Mouse (Mus musculus) stomach, postnatal 0 days (tissue): ENCODE measurements around the gene Slc16a10. TPM values are rescaled to one million over a fixed set of nuclear protein-coding genes. Genes with fewer than 3 reads are reported as not detected.

Source experiments
- ATAC-seq: fragments of 200-750 bp; cut with Nextera tagmentation; 2 replicates; pipeline ENCODE4 v1.8.0; 2017; ENCODE audit not compliant: low FRiP score, low TSS enrichment
- DNase-seq: peaks from one replicate; pipeline ENCODE4 v3.0.0-alpha.2; 2016; ENCODE audit warnings: low spot score
- H3K27ac ChIP-seq: fragments of 300-500 bp; sonication (generic); replicated peaks from 2 replicates; pipeline ENCODE4 v1.5.1; 2014; ENCODE audit warnings: mild to moderate bottlenecking, control low read depth
- H3K27me3 ChIP-seq: fragments of 300-500 bp; sonication (generic); 2 replicates; pipeline ENCODE4 v1.6.1; 2014; ENCODE audit warnings: low read length; ENCODE audit not compliant: control insufficient read depth, insufficient read depth
- H3K36me3 ChIP-seq: fragments of 300-500 bp; sonication (generic); 2 replicates; pipeline ENCODE4 v1.6.1; 2014; ENCODE audit warnings: low read length, mixed read lengths; ENCODE audit not compliant: control insufficient read depth, insufficient read depth
- H3K4me1 ChIP-seq: fragments of 300-500 bp; sonication (generic); replicated peaks from 2 replicates; pipeline ENCODE4 v1.6.1; 2014; ENCODE audit warnings: antibody characterized with exemption; ENCODE audit not compliant: control insufficient read depth, insufficient read depth
- H3K4me2 ChIP-seq: fragments of 300-500 bp; sonication (generic); replicated peaks from 2 replicates; pipeline ENCODE4 v1.6.1; 2014; ENCODE audit warnings: low read depth, mild to moderate bottlenecking, control low read depth, moderate library complexity
- H3K4me3 ChIP-seq: fragments of 300-500 bp; sonication (generic); 2 replicates; pipeline ENCODE4 v1.5.1; 2014; ENCODE audit warnings: low read depth, low read length, control low read depth
- H3K9ac ChIP-seq: fragments of 300-500 bp; sonication (generic); 2 replicates; pipeline ENCODE4 v1.6.1; 2014; ENCODE audit warnings: mild to moderate bottlenecking, low read length, control low read depth, mixed read lengths
- H3K9me3 ChIP-seq: fragments of 300-500 bp; sonication (generic); 2 replicates; pipeline ENCODE4 v1.6.1; 2016; ENCODE audit warnings: low read length; ENCODE audit not compliant: control insufficient read depth
- CTCF ChIP-seq: IDR thresholded peaks from 2 replicates; pipeline ENCODE4 v1.5.1; 2016; ENCODE audit warnings: antibody characterized with exemption, low read depth, mild to moderate bottlenecking, moderate library complexity
- EP300 ChIP-seq: optimal IDR thresholded peaks from 2 replicates; pipeline ENCODE3; 2016; ENCODE audit warnings: antibody characterized with exemption
- WGBS: fragments of 180-500 bp; shearing (Covaris S2); extraction: QIAGEN DNeasy Blood & Tissue Kit; methylation state at CpG from one replicate; pipeline ENCODE4 v1.1.7; 2014; 5-methylcytosine and 5-hydroxymethylcytosine counted together
- polyA plus RNA-seq: library from polyadenylated mRNA; unstranded; fragments of >200 nt; fragmentation: Nextera tagmentation; extraction: Ambion mirVana; gene quantifications from 2 replicates; pipeline ENCODE4 v1.2.1, GENCODE M21; 2015

The Slc16a10 gene
- polyA plus RNA-seq, 1 experiment from 2014 or later, result 2.6 TPM

DNA sequence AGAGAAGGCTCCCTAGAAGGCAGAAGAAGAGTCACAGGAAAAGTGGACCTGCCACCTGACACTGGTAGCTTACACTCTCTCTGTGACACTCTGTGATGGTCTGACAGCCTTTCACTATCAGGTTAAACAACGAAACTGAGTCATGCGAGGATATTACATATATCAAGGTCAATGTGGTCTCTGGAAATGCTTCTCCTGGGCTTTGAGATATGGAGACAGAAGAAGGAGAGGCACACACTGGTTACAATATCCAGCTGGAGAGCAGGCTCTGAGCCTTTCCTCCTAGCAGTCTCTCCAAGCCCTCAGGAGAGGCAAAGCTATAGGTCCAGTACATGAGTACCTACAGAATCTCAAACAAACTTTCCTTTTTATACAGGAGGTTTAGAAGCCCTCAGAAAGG is 62.8 kb downstream of the Slc16a10 start:
- no peak overlapping the region for H3K9ac ChIP-seq
- no peaks in the 10 kb centered on the region for H3K36me3 ChIP-seq
- no peak overlapping the region for H3K4me2 ChIP-seq
- H3K27me3 ChIP-seq, result no peaks in the 10 kb centered on the region; the same call in 1 of the 2 replicates
- no peaks in the 10 kb centered on the region for H3K9me3 ChIP-seq
- no peak overlapping the region for H3K4me3 ChIP-seq
- DNase-seq (no peak), ATAC-seq (no peak)
- no peak overlapping the region for H3K27ac ChIP-seq
- H3K4me1 ChIP-seq, result 0 out of 2 replicates have a peak, but pooled peaks cover 3% of the 10 kb centered on the region
- TF ChIP-seq EP300, result no peak
- no peak for TF ChIP-seq CTCF
- 67% methylated on average over 2 of the region's 2 CpGs for WGBS

DNA sequence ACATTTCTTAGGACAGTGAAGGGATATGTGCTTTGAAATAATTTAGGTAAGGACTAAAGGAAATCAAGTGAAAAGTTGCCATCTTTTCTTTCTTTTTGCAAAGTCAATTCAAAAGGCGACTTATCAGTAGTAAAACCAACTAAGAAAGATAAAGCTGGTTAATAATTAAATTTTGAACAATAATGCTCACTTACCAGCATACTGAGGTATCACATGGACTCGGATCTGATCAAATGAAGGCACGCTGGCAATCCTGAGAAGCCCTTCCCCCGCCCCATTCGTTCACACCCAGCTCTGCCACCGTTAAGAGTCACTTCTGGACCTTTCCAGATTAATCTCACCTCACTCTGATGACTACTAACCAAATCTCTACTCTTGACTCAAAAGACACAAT is 64.1 kb downstream of the Slc16a10 start:
- Histone ChIP-seq H3K4me1 (no peaks in the 10 kb centered on the region), H3K9ac (no peak overlapping the region), H3K36me3 (no peaks in the 10 kb centered on the region), H3K4me2 (no peak overlapping the region), H3K27me3 (no peaks in the 10 kb centered on the region; the same call in 1 of the 2 replicates), H3K9me3 (no peaks in the 10 kb centered on the region), H3K27ac (no peak overlapping the region), H3K4me3 (no peak overlapping the region)
- 47% methylated on average over 6 of the region's 6 CpGs for WGBS
- peak; percentile 84 for ATAC-seq
- no peak for TF ChIP-seq CTCF
- no peak for TF ChIP-seq EP300
- peak; percentile 45 for DNase-seq

DNA sequence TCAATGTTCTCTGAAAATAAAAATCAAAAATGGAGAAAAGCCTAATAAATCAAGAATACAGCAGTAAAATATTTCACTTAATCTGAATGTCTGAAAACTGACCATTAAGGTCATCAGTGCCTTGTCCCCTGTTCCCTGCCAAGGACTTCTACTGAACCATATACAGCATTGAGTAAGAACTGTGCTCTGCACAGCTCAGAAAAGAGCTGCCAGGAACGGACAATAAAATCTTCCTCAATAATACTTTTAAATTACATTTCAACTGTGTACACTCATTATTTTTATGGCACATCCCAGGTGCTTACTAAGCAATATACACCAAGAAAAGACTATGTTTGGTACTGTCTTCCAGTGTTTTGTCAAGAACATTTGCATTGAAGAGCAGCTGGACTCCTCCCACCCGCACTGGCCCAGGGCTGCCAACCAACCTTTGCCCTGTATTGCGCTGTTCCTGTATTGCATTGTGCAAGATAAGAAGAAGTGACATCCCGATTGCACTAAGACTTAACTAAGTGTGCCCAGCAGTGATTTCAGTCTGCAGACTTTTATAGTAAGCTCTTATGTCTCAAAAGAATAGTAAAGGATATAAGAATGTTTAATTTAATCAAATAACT is 64.6 kb downstream of the Slc16a10 start:
- Histone ChIP-seq H3K9ac (no peak overlapping the region), H3K4me2 (no peak overlapping the region), H3K36me3 (no peaks in the 10 kb centered on the region), H3K27ac (no peak overlapping the region), H3K4me1 (no peaks in the 10 kb centered on the region), H3K4me3 (no peak overlapping the region), H3K27me3 (no peaks in the 10 kb centered on the region; the same call in 1 of the 2 replicates), H3K9me3 (no peaks in the 10 kb centered on the region)
- ATAC-seq (peak; percentile 83), DNase-seq (peak; percentile 64)
- WGBS, result 60% methylated on average over 4 of the region's 4 CpGs
- TF ChIP-seq CTCF, result no peak
- no peak for TF ChIP-seq EP300

DNA sequence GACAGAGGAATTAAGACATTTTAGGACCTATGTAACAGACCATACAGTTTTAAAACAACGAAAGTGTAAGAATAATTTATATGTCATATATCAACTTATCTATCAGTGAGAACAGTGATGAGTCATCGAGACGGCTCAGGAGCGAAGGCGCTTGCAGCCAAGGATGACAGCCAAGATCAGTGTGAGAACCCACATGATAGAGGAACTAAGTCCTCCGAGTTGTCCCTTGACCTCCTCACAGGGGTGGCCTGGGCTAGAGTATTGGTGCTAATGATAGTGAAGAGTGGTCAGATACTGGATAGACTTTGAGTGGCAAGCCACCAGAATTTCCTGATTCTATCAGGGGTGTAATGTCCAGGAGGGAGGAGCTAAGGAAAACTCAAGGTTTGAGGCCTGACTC is 68.5 kb downstream of the Slc16a10 start:
- Histone ChIP-seq H3K9ac (no peak overlapping the region), H3K36me3 (no peaks in the 10 kb centered on the region), H3K27ac (no peak overlapping the region), H3K9me3 (no peaks in the 10 kb centered on the region), H3K27me3 (no peaks in the 10 kb centered on the region), H3K4me3 (no peak overlapping the region), H3K4me2 (no peak overlapping the region), H3K4me1 (no peaks in the 10 kb centered on the region)
- TF ChIP-seq EP300 (no peak), CTCF (no peak)
- ATAC-seq (no peak; the same call in 1 of the 2 replicates), DNase-seq (no peak)
- WGBS, result 40% methylated on average over 6 of the region's 6 CpGs

DNA sequence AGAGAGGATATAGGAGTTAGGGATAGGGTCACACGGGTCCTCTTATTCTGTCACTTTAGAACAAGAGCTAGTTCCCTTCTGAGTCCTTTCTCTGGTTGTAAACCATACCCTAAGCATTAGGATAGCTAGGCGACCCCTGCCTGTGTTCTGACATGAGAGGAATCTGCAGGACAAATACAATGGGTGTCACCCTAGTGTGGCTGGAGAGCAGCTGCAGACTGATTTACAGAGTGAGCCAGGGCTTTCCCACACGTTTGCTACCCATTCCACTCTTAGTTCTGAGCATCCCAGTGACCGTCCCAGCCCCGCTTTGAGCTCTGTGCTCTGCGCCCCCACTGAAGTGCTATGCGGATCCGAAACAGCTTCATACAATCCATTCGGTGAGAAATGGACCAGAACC is 71.4 kb downstream of the Slc16a10 start:
- 82% methylated on average over 9 of the region's 9 CpGs for WGBS
- H3K27ac ChIP-seq, result no peak overlapping the region

DNA sequence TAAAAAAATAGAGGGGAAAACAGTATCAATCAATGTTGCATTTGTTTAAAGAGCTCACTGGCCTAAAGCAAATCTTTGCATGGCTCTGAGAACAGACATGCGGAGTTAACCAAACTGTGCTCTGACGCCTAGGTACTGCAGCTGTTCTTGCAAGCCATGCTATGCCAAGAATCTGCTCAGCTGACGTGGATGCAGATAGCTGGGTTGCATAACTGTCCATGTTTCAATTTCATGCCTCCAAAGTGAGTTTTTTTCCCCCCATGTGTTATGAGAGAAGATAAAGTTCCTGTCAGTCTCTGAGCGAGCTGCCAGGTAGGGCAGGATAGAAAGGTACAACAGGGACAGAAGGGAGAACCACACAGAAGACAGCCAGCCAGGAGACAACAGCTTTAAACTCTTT is 72.8 kb downstream of the Slc16a10 start:
- H3K36me3 ChIP-seq, result no peaks in the 10 kb centered on the region
- no peak overlapping the region for H3K4me3 ChIP-seq
- no peak overlapping the region for H3K4me2 ChIP-seq
- WGBS, result 41% methylated on average over 4 of the region's 4 CpGs
- no peak for TF ChIP-seq EP300
- no peak for TF ChIP-seq CTCF
- no peak overlapping the region for H3K9ac ChIP-seq
- DNase-seq, result no peak
- H3K27ac ChIP-seq, result no peak overlapping the region
- ATAC-seq, result no peak
- H3K9me3 ChIP-seq, result no peaks in the 10 kb centered on the region
- H3K4me1 ChIP-seq, result no peaks in the 10 kb centered on the region
- H3K27me3 ChIP-seq, result no peaks in the 10 kb centered on the region

More for the DNA sequence above, 71.4 kb downstream of the Slc16a10 start:
- Histone ChIP-seq H3K36me3 (no peaks in the 10 kb centered on the region), H3K4me1 (no peaks in the 10 kb centered on the region), H3K27me3 (no peaks in the 10 kb centered on the region), H3K9ac (no peak overlapping the region), H3K4me3 (no peak overlapping the region), H3K9me3 (no peaks in the 10 kb centered on the region), H3K4me2 (no peak overlapping the region)
- ATAC-seq (no peak), DNase-seq (no peak)
- TF ChIP-seq EP300, result no peak
- no peak for TF ChIP-seq CTCF
